Mouse (Mus musculus): ENCODE measurements around the gene Plk1. TPM values are rescaled to one million over a fixed set of nuclear protein-coding genes. Genes with fewer than 3 reads are reported as not detected.

Plk1 gene
- polyA plus RNA-seq, 1 experiment from 2014 or later, result 4.6 TPM

DNA sequence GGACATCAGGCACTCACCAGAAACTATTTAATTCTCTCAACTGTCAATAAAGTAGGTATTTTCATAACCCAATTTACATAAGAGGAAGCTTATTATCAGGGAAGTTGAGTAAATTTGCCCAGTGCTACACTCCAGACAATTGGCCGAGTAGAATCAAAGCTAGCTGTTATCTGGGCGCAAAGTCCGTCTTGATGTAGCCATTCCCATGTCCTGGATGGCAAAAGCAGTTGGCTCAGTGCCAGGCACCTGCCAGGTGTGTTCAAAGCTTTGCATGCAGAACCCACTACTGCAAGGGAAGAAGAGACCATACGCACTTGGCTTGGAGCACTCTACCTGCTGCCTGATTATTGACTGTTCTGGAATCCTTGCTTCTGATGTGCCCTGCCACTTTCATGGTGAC lies 6.8 kb upstream of the Plk1 start:
- 68% methylated on average over 4 of the region's 4 CpGs for WGBS
- Histone ChIP-seq H3K27me3 (replicated peaks; ENCODE audit: insufficient read depth, low read length) (no peaks in the 10 kb centered on the region), H3K4me2 (replicated peaks; ENCODE audit: low read depth, low read length) (no peak overlapping the region), H3K27ac (ENCODE audit: low read length) (no peak overlapping the region), H3K9ac (replicated peaks; ENCODE audit: low read depth) (no peak overlapping the region), H3K4me3 (ENCODE audit: low read depth, low read length) (no peak overlapping the region), H3K9me3 (ENCODE audit: low read length) (no peaks in the 10 kb centered on the region), H3K36me3 (ENCODE audit: insufficient read depth, low read length) (0 out of 2 replicates have a peak, but pooled peaks cover 11% of the 10 kb centered on the region), H3K4me1 (ENCODE audit: insufficient read depth, low read depth, low read length) (no peaks in the 10 kb centered on the region)
- no peak for TF ChIP-seq EP300 (IDR thresholded peaks at IDR 0.05)
- ATAC-seq (no peak), DNase-seq (ENCODE audit: low spot score) (no peak)

DNA sequence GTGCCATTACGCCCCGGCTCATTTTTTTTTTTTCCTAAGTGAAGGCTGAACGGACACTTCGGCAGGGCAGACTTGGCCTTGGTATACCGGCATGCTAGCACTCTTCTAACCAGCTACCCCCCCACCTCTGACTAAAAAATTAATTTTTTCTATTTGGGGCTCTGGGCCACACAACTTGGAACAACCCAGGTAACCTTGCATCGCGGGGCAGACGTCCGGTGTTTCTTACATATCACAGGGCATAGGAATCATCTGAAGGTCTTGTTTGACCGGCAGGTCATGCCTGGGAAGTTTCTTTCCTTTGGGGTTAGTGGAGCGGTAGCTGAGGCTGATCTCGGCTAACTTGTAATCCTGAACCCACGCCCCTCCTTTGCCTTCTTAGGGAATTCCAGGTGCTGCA lies 751 bp upstream of the Plk1 start:
- TF ChIP-seq CTCF (IDR thresholded peaks at IDR 0.05) (no peak), EP300 (IDR thresholded peaks at IDR 0.05) (no peak)
- H3K4me2 ChIP-seq (replicated peaks; ENCODE audit: low read depth, low read length), result peak overlapping the region; percentile 67
- no peaks in the 10 kb centered on the region for H3K27me3 ChIP-seq (replicated peaks; ENCODE audit: insufficient read depth, low read length)
- DNase-seq (ENCODE audit: low spot score) (no peak), ATAC-seq (no peak)
- 3% methylated on average over 13 of the region's 13 CpGs for WGBS
- no peaks in the 10 kb centered on the region for H3K9me3 ChIP-seq (ENCODE audit: low read length)
- H3K27ac ChIP-seq (ENCODE audit: low read length), result peak overlapping the region; percentile 45; the same call in 1 of the 2 replicates
- peak overlapping the region; percentile 46 for H3K9ac ChIP-seq (replicated peaks; ENCODE audit: low read depth)
- H3K36me3 ChIP-seq (ENCODE audit: insufficient read depth, low read length), result no peaks in the 10 kb centered on the region
- peaks cover 7% of the 10 kb centered on the region; the same call in 1 of the 2 replicates for H3K4me1 ChIP-seq (ENCODE audit: insufficient read depth, low read depth, low read length)
- peak overlapping the region; percentile 70 for H3K4me3 ChIP-seq (ENCODE audit: low read depth, low read length)

DNA sequence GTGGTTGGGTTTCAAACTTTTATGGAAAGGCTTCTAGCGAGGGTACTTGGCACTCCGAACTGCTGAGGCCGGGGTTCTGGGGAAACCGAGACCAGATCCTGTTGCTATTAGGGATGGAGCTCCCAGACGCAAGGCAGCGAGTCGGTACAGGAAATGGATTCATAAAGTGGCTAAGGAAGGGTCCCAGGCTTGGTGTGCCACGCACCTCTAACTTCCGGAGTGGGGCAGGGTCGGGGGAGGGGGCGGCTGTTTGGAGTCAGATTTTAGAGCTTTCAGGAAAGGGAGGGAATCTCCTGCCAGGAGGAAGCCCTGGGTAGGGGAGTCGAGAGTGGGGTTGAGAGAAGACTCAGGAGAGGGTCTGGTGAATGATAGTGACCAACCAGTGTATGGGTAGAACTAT lies 798 bp downstream of the Plk1 start:
- peak overlapping the region; percentile 46; the same call in 1 of the 2 replicates for H3K9ac ChIP-seq (replicated peaks; ENCODE audit: low read depth)
- WGBS, result under 1% methylated on average over 12 of the region's 12 CpGs
- peaks cover 7% of the 10 kb centered on the region; the same call in 1 of the 2 replicates for H3K4me1 ChIP-seq (ENCODE audit: insufficient read depth, low read depth, low read length)
- no peak for TF ChIP-seq CTCF (IDR thresholded peaks at IDR 0.05)
- no peak for TF ChIP-seq EP300 (IDR thresholded peaks at IDR 0.05)
- no peaks in the 10 kb centered on the region for H3K27me3 ChIP-seq (replicated peaks; ENCODE audit: insufficient read depth, low read length)
- ATAC-seq, result no peak
- peak overlapping the region; percentile 67 for H3K4me2 ChIP-seq (replicated peaks; ENCODE audit: low read depth, low read length)
- H3K36me3 ChIP-seq (ENCODE audit: insufficient read depth, low read length), result no peaks in the 10 kb centered on the region
- peak; percentile 5 for DNase-seq (ENCODE audit: low spot score)
- peak overlapping the region; percentile 70 for H3K4me3 ChIP-seq (ENCODE audit: low read depth, low read length)
- H3K27ac ChIP-seq (ENCODE audit: low read length), result no peak overlapping the region
- H3K9me3 ChIP-seq (ENCODE audit: low read length), result no peaks in the 10 kb centered on the region

DNA sequence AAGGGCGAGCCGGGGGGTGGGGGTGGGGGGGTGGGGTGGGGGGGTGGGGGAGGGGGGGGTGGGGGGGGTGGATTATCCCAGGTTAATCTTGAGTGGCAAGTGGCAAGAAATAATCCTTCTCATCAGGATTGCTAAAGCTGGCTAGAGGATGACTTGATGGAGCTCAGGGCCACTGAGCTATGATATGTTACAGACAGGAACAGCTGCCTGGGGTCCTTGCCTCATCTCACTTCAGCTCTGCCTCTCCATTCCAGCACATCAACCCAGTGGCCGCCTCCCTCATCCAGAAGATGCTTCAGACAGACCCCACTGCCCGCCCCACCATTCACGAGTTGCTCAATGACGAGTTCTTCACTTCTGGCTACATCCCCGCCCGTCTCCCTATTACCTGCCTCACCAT lies 4.5 kb downstream of the Plk1 start:
- WGBS, result 95% methylated on average over 7 of the region's 8 CpGs
- Histone ChIP-seq H3K27ac (ENCODE audit: low read length) (no peak overlapping the region), H3K27me3 (replicated peaks; ENCODE audit: insufficient read depth, low read length) (no peaks in the 10 kb centered on the region), H3K36me3 (ENCODE audit: insufficient read depth, low read length) (peaks cover 13% of the 10 kb centered on the region; the same call in 1 of the 2 replicates), H3K9ac (replicated peaks; ENCODE audit: low read depth) (no peak overlapping the region), H3K4me3 (ENCODE audit: low read depth, low read length) (no peak overlapping the region), H3K9me3 (ENCODE audit: low read length) (no peaks in the 10 kb centered on the region), H3K4me2 (replicated peaks; ENCODE audit: low read depth, low read length) (no peak overlapping the region), H3K4me1 (ENCODE audit: insufficient read depth, low read depth, low read length) (peaks cover 7% of the 10 kb centered on the region; the same call in 1 of the 2 replicates)
- no peak for TF ChIP-seq CTCF (IDR thresholded peaks at IDR 0.05)
- no peak for TF ChIP-seq EP300 (IDR thresholded peaks at IDR 0.05)
- ATAC-seq, result no peak
- no peak for DNase-seq (ENCODE audit: low spot score)

DNA sequence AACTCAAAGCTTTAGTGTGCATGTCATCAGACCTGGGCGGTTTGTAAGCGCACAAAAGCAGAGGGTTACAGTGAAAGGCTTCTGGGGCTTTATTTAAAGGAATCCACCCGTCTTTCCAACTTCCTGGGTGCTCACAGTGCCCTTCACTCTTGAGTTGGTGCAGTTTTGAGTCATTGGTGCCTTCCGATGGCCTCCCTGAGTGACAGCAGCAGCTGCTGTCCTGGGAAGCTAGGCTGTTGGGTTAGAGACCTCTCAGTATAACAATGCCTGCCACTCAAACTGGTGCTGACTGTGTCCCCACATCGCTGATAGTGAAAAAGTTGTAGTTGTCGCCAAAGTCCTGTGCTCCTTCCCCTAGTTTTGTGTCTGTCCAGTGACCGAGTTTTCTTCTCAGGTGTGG lies 8.0 kb downstream of the Plk1 start:
- Histone ChIP-seq H3K27ac (ENCODE audit: low read length) (no peak overlapping the region), H3K9ac (replicated peaks; ENCODE audit: low read depth) (no peak overlapping the region), H3K4me1 (ENCODE audit: insufficient read depth, low read depth, low read length) (no peaks in the 10 kb centered on the region), H3K9me3 (ENCODE audit: low read length) (no peaks in the 10 kb centered on the region), H3K36me3 (ENCODE audit: insufficient read depth, low read length) (peaks cover 19% of the 10 kb centered on the region; the same call in 1 of the 2 replicates), H3K4me2 (replicated peaks; ENCODE audit: low read depth, low read length) (no peak overlapping the region), H3K4me3 (ENCODE audit: low read depth, low read length) (no peak overlapping the region), H3K27me3 (replicated peaks; ENCODE audit: insufficient read depth, low read length) (no peaks in the 10 kb centered on the region)
- no peak for ATAC-seq
- DNase-seq (ENCODE audit: low spot score), result no peak
- TF ChIP-seq CTCF (IDR thresholded peaks at IDR 0.05) (no peak), EP300 (IDR thresholded peaks at IDR 0.05) (no peak)
- WGBS, result 92% methylated on average over 7 of the region's 7 CpGs

DNA sequence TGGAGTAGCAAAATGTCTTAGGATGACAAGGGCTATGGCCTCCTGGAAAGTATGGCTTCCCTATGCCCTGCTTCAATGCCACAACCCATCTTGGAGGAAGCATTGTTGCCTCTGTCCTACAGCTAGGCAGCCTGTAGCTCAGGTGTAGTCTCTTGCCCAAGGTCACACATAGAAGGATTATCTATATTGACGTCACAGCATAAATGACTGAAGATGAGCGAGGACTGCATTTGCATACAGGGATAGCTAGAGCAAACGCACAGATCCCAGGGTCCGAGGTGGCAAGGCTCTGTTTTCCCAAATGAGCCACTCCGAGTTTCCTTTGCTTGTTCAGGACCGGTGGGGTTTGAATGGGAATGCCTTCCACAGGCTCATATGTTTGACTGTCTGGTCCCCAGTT lies 11.5 kb downstream of the Plk1 start:
- no peak overlapping the region for H3K4me2 ChIP-seq (replicated peaks; ENCODE audit: low read depth, low read length)
- no peak for TF ChIP-seq EP300 (IDR thresholded peaks at IDR 0.05)
- TF ChIP-seq CTCF (IDR thresholded peaks at IDR 0.05), result no peak

DNA sequence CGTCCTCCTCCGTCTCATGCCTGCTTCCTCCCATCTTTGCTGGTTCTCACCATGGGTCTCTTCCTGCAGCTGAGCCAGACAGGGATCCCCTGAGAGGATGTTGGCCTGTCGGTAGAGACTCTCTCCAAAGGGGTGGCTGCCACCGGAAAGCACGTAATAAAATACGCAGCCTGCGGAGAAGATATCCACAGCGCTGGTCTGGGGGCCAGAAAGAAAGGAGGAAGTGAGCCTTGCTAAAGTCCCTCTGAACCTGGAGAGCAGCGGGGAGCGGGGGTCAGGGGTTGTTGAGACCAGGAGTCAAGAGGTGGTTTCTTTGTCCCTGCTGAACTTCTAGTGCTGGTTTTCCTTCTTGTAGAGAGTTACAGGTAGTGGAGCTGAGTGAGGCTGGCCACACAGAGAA lies 12.4 kb downstream of the Plk1 start:
- Histone ChIP-seq H3K36me3 (ENCODE audit: insufficient read depth, low read length) (peaks cover 12% of the 10 kb centered on the region; the same call in 1 of the 2 replicates), H3K9ac (replicated peaks; ENCODE audit: low read depth) (no peak overlapping the region), H3K4me1 (ENCODE audit: insufficient read depth, low read depth, low read length) (no peaks in the 10 kb centered on the region), H3K27me3 (replicated peaks; ENCODE audit: insufficient read depth, low read length) (no peaks in the 10 kb centered on the region), H3K9me3 (ENCODE audit: low read length) (no peaks in the 10 kb centered on the region), H3K4me2 (replicated peaks; ENCODE audit: low read depth, low read length) (no peak overlapping the region), H3K27ac (ENCODE audit: low read length) (no peak overlapping the region), H3K4me3 (ENCODE audit: low read depth, low read length) (no peak overlapping the region)
- DNase-seq (ENCODE audit: low spot score) (no peak), ATAC-seq (no peak)
- no peak for TF ChIP-seq CTCF (IDR thresholded peaks at IDR 0.05)
- no peak for TF ChIP-seq EP300 (IDR thresholded peaks at IDR 0.05)
- 63% methylated on average over 10 of the region's 10 CpGs for WGBS

More for the DNA sequence above, 11.5 kb downstream of the Plk1 start:
- H3K9ac ChIP-seq (replicated peaks; ENCODE audit: low read depth), result no peak overlapping the region
- no peak overlapping the region for H3K27ac ChIP-seq (ENCODE audit: low read length)
- H3K9me3 ChIP-seq (ENCODE audit: low read length), result no peaks in the 10 kb centered on the region
- DNase-seq (ENCODE audit: low spot score) (no peak), ATAC-seq (no peak)
- H3K27me3 ChIP-seq (replicated peaks; ENCODE audit: insufficient read depth, low read length), result no peaks in the 10 kb centered on the region
- H3K4me1 ChIP-seq (ENCODE audit: insufficient read depth, low read depth, low read length), result no peaks in the 10 kb centered on the region
- peaks cover 17% of the 10 kb centered on the region; the same call in 1 of the 2 replicates for H3K36me3 ChIP-seq (ENCODE audit: insufficient read depth, low read length)
- no peak overlapping the region for H3K4me3 ChIP-seq (ENCODE audit: low read depth, low read length)
- 77% methylated on average over 6 of the region's 6 CpGs for WGBS
